Mouse (Mus musculus) limb, embryonic 13.5 days (tissue): ENCODE measurements at regions not wholly inside any gene's neighbourhood (a gene's known extent, or its start where the extent isn't known, plus 50 kb on each side); places are given as distances from the start of the nearest gene placed in this dataset.

Experiments used
- ATAC-seq: fragments of 200-750 bp; cut with Nextera tagmentation; 2 replicates; pipeline ENCODE4 v1.8.0; 2017; ENCODE audit warnings: low read depth, moderate number of reproducible peaks, moderate TSS enrichment; ENCODE audit not compliant: low FRiP score
- H3K27ac ChIP-seq: fragments of 300-500 bp; sonication (generic); 2 replicates; pipeline ENCODE4 v1.5.1; 2015; ENCODE audit warnings: inconsistent platforms, mild to moderate bottlenecking, moderate library complexity
- H3K27me3 ChIP-seq: fragments of 300-500 bp; sonication (generic); 2 replicates; pipeline ENCODE4 v1.6.1; 2015; ENCODE audit warnings: mild to moderate bottlenecking, inconsistent platforms
- H3K36me3 ChIP-seq: fragments of 300-500 bp; sonication (generic); 2 replicates; pipeline ENCODE4 v1.6.1; 2015; ENCODE audit warnings: inconsistent platforms, mild to moderate bottlenecking, moderate library complexity
- H3K4me1 ChIP-seq: fragments of 300-500 bp; sonication (generic); 2 replicates; pipeline ENCODE4 v1.6.1; 2015; ENCODE audit warnings: inconsistent platforms
- H3K4me2 ChIP-seq: fragments of 300-500 bp; sonication (generic); replicated peaks from 2 replicates; pipeline ENCODE4 v1.6.1; 2015; ENCODE audit warnings: inconsistent platforms, mild to moderate bottlenecking, moderate library complexity
- H3K4me3 ChIP-seq: fragments of 300-500 bp; sonication (generic); 2 replicates; pipeline ENCODE4 v1.5.1; 2015; ENCODE audit warnings: moderate library complexity, mild to moderate bottlenecking, inconsistent platforms
- H3K9ac ChIP-seq: fragments of 300-500 bp; sonication (generic); 2 replicates; pipeline ENCODE4 v1.6.1; 2015; ENCODE audit warnings: mild to moderate bottlenecking, inconsistent platforms
- H3K9me3 ChIP-seq: fragments of 300-500 bp; sonication (generic); 2 replicates; pipeline ENCODE4 v1.6.1; 2016; ENCODE audit warnings: inconsistent platforms
- WGBS: fragments of 180-500 bp; shearing (Covaris S2); methylation state at CpG from one replicate; pipeline ENCODE4 v1.1.7; 2015; 5-methylcytosine and 5-hydroxymethylcytosine counted together

GRCm38 (mm10) chr2:136617138-136617537 lies 96.1 kb upstream of the Snap25 start:
- no peaks in the 10 kb centered on the region for H3K9me3 ChIP-seq
- no peaks in the 10 kb centered on the region for H3K36me3 ChIP-seq
- no peaks in the 10 kb centered on the region for H3K27me3 ChIP-seq
- no peak for ATAC-seq
- WGBS: 85% methylated on average over 2 of the region's 2 CpGs
- no peak overlapping the region for H3K9ac ChIP-seq
- no peak overlapping the region for H3K4me2 ChIP-seq
- no peak overlapping the region for H3K4me3 ChIP-seq
- H3K27ac ChIP-seq: no peak overlapping the region
- H3K4me1 ChIP-seq: no peaks in the 10 kb centered on the region

GRCm38 (mm10) chr2:136618114-136618513 lies 95.1 kb upstream of the Snap25 start:
- H3K9me3 ChIP-seq: no peaks in the 10 kb centered on the region
- H3K9ac ChIP-seq: no peak overlapping the region
- no peak for ATAC-seq
- WGBS: 44% methylated on average over 2 of the region's 2 CpGs
- H3K27me3 ChIP-seq: no peaks in the 10 kb centered on the region
- no peak overlapping the region for H3K4me3 ChIP-seq
- no peak overlapping the region for H3K27ac ChIP-seq
- H3K4me2 ChIP-seq: no peak overlapping the region
- no peaks in the 10 kb centered on the region for H3K4me1 ChIP-seq
- no peaks in the 10 kb centered on the region for H3K36me3 ChIP-seq

- ATAC-seq: no peak
- no peak overlapping the region for H3K27ac ChIP-seq
- no peak overlapping the region for H3K9ac ChIP-seq
- no peaks in the 10 kb centered on the region for H3K36me3 ChIP-seq
- peaks cover 10% of the 10 kb centered on the region for H3K4me1 ChIP-seq
- no peak overlapping the region for H3K4me3 ChIP-seq
- no peak overlapping the region for H3K4me2 ChIP-seq
- 83% methylated on average over 4 of the region's 4 CpGs for WGBS
- H3K9me3 ChIP-seq: no peaks in the 10 kb centered on the region
- H3K27me3 ChIP-seq: no peaks in the 10 kb centered on the region
Measured at GRCm38 (mm10) chr2:136620309-136620708, 92.9 kb upstream of the Snap25 start.

- Histone ChIP-seq H3K4me1 (peaks cover 10% of the 10 kb centered on the region), H3K27ac (no peak overlapping the region), H3K4me2 (no peak overlapping the region), H3K4me3 (no peak overlapping the region), H3K9me3 (no peaks in the 10 kb centered on the region), H3K36me3 (no peaks in the 10 kb centered on the region), H3K27me3 (no peaks in the 10 kb centered on the region), H3K9ac (no peak overlapping the region)
- no peak for ATAC-seq
- WGBS: 93% methylated on average over 4 of the region's 4 CpGs
Measured at GRCm38 (mm10) chr2:136620969-136621368, 92.3 kb upstream of the Snap25 start.

GRCm38 (mm10) chr2:136623808-136624489 lies 89.3 kb upstream of the Snap25 start:
- no peaks in the 10 kb centered on the region for H3K27me3 ChIP-seq
- 23% methylated on average over 5 of the region's 5 CpGs for WGBS
- peaks cover 10% of the 10 kb centered on the region for H3K4me1 ChIP-seq
- peak; percentile 76; the same call in 1 of the 2 replicates for ATAC-seq
- no peak overlapping the region for H3K9ac ChIP-seq
- H3K4me3 ChIP-seq: no peak overlapping the region
- no peaks in the 10 kb centered on the region for H3K9me3 ChIP-seq
- no peak overlapping the region for H3K4me2 ChIP-seq
- no peaks in the 10 kb centered on the region for H3K36me3 ChIP-seq
- H3K27ac ChIP-seq: no peak overlapping the region

GRCm38 (mm10) chr2:136624490-136624850 lies 88.8 kb upstream of the Snap25 start:
- Histone ChIP-seq H3K27me3 (no peaks in the 10 kb centered on the region), H3K9me3 (no peaks in the 10 kb centered on the region), H3K4me3 (no peak overlapping the region), H3K9ac (no peak overlapping the region), H3K4me1 (peaks cover 10% of the 10 kb centered on the region), H3K4me2 (no peak overlapping the region), H3K36me3 (no peaks in the 10 kb centered on the region), H3K27ac (no peak overlapping the region)
- ATAC-seq: peak; percentile 32; the same call in 1 of the 2 replicates

GRCm38 (mm10) chr2:136646917-136647316 lies 66.3 kb upstream of the Snap25 start:
- Histone ChIP-seq H3K4me2 (no peak overlapping the region), H3K27ac (no peak overlapping the region), H3K27me3 (no peaks in the 10 kb centered on the region), H3K4me1 (peaks cover 5% of the 10 kb centered on the region; the same call in 1 of the 2 replicates), H3K9ac (no peak overlapping the region), H3K36me3 (no peaks in the 10 kb centered on the region), H3K9me3 (no peaks in the 10 kb centered on the region), H3K4me3 (no peak overlapping the region)
- WGBS: 79% methylated on average over 3 of the region's 3 CpGs
- no peak for ATAC-seq

GRCm38 (mm10) chr2:136648606-136649005 lies 64.6 kb upstream of the Snap25 start:
- no peaks in the 10 kb centered on the region for H3K36me3 ChIP-seq
- no peaks in the 10 kb centered on the region for H3K9me3 ChIP-seq
- 0 out of 2 replicates have a peak, but pooled peaks have one; percentile 69 for ATAC-seq
- no peak overlapping the region for H3K4me3 ChIP-seq
- peaks cover 5% of the 10 kb centered on the region; the same call in 1 of the 2 replicates for H3K4me1 ChIP-seq
- H3K27me3 ChIP-seq: no peaks in the 10 kb centered on the region
- WGBS: 62% methylated on average over 5 of the region's 5 CpGs
- no peak overlapping the region for H3K4me2 ChIP-seq
- no peak overlapping the region for H3K9ac ChIP-seq
- H3K27ac ChIP-seq: no peak overlapping the region

GRCm38 (mm10) chr2:136650721-136651120 lies 62.5 kb upstream of the Snap25 start:
- 83% methylated on average over 1 of the region's 1 CpGs for WGBS
- no peak overlapping the region for H3K27ac ChIP-seq
- no peaks in the 10 kb centered on the region for H3K36me3 ChIP-seq
- no peak overlapping the region for H3K4me2 ChIP-seq
- no peak overlapping the region for H3K9ac ChIP-seq
- peaks cover 5% of the 10 kb centered on the region; the same call in 1 of the 2 replicates for H3K4me1 ChIP-seq
- no peak for ATAC-seq
- H3K4me3 ChIP-seq: no peak overlapping the region
- H3K9me3 ChIP-seq: no peaks in the 10 kb centered on the region
- no peaks in the 10 kb centered on the region for H3K27me3 ChIP-seq

- 83% methylated on average over 5 of the region's 5 CpGs for WGBS
- H3K27me3 ChIP-seq: no peaks in the 10 kb centered on the region
- H3K9ac ChIP-seq: no peak overlapping the region
- no peaks in the 10 kb centered on the region for H3K9me3 ChIP-seq
- H3K4me1 ChIP-seq: peaks cover 5% of the 10 kb centered on the region; the same call in 1 of the 2 replicates
- no peak for ATAC-seq
- H3K4me3 ChIP-seq: no peak overlapping the region
- H3K36me3 ChIP-seq: no peaks in the 10 kb centered on the region
- H3K27ac ChIP-seq: no peak overlapping the region
- H3K4me2 ChIP-seq: no peak overlapping the region
Measured at GRCm38 (mm10) chr2:136652206-136653003, 60.8 kb upstream of the Snap25 start.
